Mouse (Mus musculus): ENCODE results near the gene Aff1.

The Aff1 gene

GRCm38 (mm10) chr5:103821500-103822298 lies 129.5 kb downstream of the Aff1 start:
- intact Hi-C loops (cut with DNase I) = no loop called here

- intact Hi-C loops (cut with DNase I) = no loop called here
Observed at GRCm38 (mm10) chr5:103822949-103823348, 130.8 kb downstream of the Aff1 start.

DNA sequence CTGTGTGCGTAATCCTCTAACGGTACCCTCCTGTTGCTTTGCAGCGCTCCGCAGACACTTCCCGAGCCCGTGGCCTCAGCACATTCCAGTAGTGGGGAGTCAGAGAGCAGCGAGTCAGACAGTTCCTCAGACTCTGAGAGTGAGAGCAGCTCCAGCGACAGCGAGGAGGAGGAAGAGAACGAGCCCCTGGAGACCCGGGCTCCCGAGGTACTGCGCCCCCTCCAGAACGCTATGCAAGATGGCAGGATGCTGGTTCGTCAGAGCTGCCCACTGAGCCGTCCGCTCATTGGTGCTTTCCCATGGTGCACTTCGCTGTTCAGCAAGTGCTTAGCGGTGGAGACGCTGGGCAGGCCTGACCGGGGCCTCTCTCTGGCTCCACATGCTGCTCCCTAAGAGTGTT lies 136.1 kb downstream of the Aff1 start:
- intact Hi-C loops (cut with DNase I) = no loop called here

- intact Hi-C loops (cut with DNase I) = no loop called here
Observed at GRCm38 (mm10) chr5:103828729-103829128, 136.6 kb downstream of the Aff1 start.

DNA sequence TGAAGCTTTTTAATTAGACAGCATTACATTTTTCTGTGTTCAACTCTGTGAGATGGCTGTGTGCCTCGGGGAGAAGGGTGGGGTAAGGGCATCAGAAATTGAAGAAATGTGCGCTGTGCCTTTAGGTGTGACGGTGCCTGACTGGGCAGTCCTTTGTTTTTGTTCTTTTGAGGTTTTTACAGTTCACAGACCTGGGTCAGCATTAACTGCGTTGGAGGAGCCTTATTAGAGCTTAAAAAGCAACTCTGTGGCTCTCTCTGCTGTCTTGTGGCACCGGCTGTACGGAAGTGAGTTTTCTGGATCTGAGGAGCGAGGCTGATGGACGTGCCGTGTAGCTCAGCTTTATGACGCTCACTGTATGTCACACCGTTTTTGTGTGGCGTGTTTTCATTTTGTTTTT lies 137.0 kb downstream of the Aff1 start:
- intact Hi-C loops (cut with DNase I) = no loop called here

GRCm38 (mm10) chr5:103830886-103831285 lies 138.7 kb downstream of the Aff1 start:
- intact Hi-C loops (cut with DNase I) = no loop called here

DNA sequence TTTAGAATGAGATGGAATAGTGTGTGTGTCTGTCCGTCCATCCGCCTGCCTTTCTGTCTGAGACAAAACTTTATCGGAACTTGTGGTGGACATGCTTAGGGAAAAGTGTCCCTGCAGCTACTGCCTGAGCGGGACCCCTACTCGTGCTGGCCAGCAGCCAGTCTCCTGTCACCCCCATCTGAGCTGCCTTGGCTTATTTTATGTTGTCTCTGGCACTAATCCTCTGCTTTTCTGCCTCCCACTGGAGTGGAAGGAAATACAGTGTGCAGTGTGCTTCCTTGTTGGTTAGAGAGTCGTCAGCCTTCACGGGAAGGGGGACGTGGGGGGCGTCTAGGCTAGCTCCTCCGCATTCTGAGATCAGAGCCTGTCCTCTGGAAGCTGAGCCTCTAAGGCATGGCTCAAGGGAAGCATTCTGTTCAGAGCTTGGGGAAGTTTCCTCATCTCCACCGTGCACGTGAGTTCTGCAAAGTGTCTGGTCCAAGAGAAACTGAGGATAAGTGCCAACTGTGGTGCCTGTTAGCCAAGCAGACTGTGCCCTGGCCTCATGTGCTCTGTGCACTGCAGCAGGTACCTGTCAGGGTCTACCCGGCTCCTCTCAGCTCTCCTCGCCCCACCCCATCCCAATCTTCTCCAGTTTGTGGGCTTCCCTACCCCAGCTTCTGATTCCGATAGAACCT lies 143.4 kb downstream of the Aff1 start:
- intact Hi-C loops (cut with DNase I) = no loop called here

DNA sequence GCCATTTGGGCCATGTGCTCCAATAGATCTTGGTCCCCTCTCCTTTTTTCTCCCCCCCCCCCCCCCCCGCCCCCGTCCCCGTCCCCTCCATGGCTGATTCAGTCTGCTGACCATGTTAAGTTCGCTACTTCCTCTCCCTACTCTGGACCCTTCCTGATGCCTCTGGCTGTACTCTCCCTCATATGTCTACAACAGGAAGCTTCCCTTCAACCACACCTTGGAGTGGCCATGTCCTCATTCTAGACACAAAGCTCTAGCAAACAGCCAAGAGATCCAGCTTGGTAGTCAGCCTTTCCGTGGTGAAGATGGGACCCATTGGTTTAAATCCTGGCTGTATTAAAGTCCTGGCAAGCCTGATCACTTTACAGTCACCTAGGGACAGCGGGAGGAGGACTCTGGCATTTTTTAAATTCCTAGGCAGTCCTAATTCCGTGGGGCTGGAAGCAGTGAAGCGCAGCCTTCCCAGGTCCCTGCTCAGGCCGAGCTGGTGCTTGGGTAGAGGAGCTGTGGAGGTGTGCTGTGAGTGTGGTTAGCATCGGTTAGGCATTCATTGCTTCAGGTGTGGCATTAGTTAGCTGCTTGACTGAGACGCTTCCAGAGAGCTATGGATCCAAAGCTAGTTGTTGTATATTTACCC lies 144.1 kb downstream of the Aff1 start:
- intact Hi-C loops (cut with DNase I) = no loop called here

GRCm38 (mm10) chr5:103838550-103839264 lies 146.5 kb downstream of the Aff1 start:
- intact Hi-C loops (cut with DNase I) = no loop called here

GRCm38 (mm10) chr5:103839265-103839626 lies 147.1 kb downstream of the Aff1 start:
- intact Hi-C loops (cut with DNase I) = no loop called here

GRCm38 (mm10) chr5:103843938-103844337 lies 151.8 kb downstream of the Aff1 start:
- intact Hi-C loops (cut with DNase I) = no loop called here

DNA sequence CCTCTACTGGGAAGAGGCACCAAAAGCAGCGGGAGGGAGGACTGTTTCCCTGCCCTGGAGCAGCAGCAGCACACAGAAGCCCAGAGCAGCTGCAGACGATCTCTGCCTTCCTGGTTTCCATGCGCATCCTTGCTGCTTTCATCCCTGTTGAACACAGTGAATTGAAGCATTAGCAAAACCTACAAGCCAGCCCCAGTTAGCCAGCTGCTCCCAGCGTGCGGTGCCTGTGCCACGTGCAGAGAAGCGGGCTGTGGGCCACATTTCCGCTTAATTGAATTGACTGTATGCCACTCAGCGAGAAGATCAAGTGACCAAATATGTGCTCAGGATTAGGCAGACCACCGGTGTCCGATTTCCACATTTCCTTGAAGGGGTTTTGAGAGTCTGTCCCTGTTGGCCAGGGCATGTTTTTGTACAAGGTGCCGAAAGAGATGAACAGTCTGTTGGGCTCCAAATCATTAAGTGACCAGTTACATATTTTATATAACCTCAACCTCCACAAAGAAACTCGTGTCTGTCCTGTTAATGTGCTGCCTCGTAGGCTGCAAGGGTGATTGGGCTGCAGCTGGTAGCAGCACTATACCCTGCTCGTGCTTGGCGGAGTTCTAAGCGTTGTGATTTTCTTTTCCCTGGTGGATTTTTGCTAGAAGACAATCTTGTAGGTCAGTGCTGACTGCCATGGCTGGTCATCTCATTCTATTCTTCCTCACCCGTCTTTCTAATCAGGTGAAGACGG lies 153.4 kb downstream of the Aff1 start:
- intact Hi-C loops (cut with DNase I) = no loop called here

- intact Hi-C loops (cut with DNase I) = no loop called here
Observed at GRCm38 (mm10) chr5:103846154-103846551, 154.0 kb downstream of the Aff1 start.

DNA sequence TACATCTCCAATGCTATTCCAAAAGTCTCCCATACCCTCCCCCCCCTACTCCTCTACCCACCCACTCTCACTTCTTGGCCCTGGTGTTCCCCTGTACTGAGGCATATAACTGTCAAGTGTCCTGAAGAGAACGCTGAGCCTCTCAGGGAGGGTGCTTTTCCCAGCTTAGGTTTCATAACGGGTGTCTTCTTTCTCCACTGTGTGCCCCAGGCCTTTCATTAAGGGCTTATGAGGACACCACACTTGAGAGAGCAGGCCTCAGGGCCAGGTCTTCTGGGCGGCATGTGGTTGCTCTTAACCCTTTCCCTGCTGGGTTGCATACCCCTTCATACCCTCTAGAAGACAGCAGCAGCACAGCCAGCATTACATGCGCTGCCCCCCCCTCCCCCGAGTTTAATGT lies 154.4 kb downstream of the Aff1 start:
- intact Hi-C loops (cut with DNase I) = no loop called here

GRCm38 (mm10) chr5:103848546-103848945 lies 156.4 kb downstream of the Aff1 start:
- intact Hi-C loops (cut with DNase I) = no loop called here

DNA sequence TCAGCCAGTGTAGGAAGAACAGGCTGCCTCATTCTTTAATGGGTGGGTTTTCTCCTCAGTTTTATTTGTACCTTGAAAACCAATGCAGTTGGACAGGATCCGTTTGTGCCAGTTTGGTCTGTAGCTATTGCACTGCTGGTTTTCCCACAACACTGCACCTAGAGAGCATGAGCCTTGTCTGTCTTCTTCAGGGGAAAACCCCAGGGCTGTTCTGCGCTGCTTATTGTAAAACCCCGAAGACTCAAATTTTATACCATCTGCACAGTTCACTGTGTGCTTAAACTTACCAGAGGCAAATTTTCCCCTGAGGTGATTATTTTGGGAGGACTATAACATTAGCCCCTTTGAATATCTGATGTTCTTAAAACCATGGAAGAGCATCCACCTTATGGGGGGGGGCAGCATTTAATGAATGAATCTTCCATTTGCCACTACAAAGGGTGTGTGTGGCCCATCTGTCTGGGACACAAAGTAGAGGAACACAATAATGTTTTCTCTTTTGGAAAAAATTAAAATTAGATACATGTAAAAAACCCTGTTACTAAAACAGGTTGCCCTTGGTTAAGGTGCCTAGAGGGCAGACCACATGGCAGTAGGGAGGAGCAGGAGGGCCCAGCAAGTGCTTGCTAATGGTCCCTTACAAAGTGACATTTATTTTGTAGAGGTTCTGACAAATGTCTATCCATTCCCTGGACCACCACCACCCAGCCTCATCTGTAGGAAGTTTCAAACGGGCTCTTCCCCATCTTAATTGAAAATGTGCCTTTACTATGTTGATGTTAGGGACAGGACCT lies 160.8 kb downstream of the Aff1 start:
- intact Hi-C loops (cut with DNase I) = no loop called here

DNA sequence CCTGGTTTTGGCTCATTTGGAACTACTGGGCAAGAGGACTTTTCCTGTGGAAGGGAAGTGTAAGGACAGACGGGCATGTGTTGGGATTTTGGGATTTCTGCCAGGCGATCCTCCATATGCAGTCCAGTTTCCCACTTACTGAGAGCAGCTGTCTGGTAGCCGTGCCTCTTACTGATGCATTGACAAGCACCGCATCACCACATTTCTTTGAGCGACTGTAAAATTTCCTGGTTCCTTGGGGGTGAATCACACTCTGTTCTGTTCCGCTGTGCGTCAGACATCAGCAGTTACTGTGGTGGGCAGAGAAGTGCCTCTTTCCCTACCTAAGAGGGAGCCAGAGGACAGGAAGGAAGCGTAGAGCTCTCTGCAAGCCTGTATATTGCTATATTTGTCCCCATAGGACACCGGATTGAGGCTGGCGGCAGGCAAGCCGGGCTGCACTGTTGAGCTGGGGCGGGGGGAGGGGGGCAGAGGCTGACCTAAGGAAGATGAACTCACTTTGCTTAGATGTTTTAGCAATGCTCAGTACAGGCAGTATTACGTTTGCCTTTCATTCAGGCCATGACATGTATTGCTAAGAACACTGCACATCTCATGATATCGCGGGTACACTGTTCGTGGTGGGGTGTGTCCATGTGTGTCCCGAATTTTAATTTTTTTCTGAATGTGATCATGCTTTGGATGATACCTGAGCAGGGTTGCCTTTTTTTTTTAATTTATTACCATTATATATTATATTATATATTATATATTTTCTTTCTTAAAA lies 162.1 kb downstream of the Aff1 start:
- intact Hi-C loops (cut with DNase I) = no loop called here

- intact Hi-C loops (cut with DNase I) = no loop called here
Observed at GRCm38 (mm10) chr5:103854807-103855194, 162.6 kb downstream of the Aff1 start.

DNA sequence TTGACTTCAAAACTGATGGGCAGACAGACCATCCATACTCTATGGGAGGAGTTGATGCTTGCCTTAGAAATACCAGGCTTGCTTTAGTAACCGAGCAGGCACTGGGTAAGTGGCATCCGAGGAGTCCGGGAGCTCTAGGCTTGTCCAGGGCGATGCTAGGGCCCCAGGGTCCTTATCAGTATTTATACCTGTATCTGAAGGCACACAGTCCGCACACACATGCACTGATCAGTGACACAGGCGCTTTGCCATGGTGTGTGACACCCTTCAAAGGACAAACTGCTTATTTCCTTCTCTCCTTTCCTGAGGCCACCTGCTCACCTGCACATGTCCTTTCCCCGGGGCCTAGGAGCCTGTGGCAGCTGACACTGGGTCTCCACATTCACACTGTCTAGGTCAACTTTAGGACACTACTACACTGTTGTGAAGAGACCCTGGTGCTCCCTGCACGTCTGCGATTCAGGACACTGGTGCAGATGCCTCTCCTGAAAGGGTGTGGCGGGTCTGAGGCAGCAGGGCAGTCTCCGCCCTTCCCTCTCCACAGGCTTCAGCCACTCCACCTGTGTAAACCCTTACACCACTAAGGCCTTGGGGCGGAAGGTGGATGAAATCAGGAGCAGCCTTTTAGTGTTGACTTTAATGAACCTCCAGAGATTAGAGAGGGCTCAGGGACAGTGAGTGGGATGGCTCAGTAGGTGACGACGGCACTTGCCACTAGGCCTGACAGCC lies 163.5 kb downstream of the Aff1 start:
- intact Hi-C loops (cut with DNase I) = loop anchor here (1.0 kb wide), 1 partner anchor 72 kb away; no protein-coding TSS in a partner anchor
